Comparison of ENCODE assay signal across 8 mouse cellular contexts in genomic region chr17:28232475-28233060, GRCm38 (mm10). TPM values are rescaled to one million over a fixed set of nuclear protein-coding genes. Genes with fewer than 3 reads are reported as not detected.
DNase-seq lines count a peak whose midpoint lies in the region; ATAC-seq and TF ChIP-seq lines count a peak whose summit lies in the region.

Gene Ppard (plus strand): TSS chr17:28232700.

- no peaks in the 10 kb centered on the region for H3K27me3 ChIP-seq in embryonic facial prominence, embryonic 15.5 days
- H3K27me3 ChIP-seq in kidney, embryonic 14.5 days (ENCODE audit: control insufficient read depth, insufficient read depth, low read length), result no peaks in the 10 kb centered on the region
- H3K27me3 ChIP-seq in limb, embryonic 15.5 days, result no peaks in the 10 kb centered on the region

- peak; percentile 94 for ATAC-seq in embryonic facial prominence, embryonic 15.5 days (ENCODE audit: insufficient number of reproducible peaks, low FRiP score, low TSS enrichment, low read depth)
- peak; percentile 94 for ATAC-seq in kidney, embryonic 14.5 days (ENCODE audit: low FRiP score, low TSS enrichment)
- peak; percentile 92 for ATAC-seq in limb, embryonic 15.5 days (ENCODE audit: insufficient number of reproducible peaks, low FRiP score, low TSS enrichment, low read depth)

- peak within 1 kb of the TSS; percentile 65 for H3K4me2 ChIP-seq in embryonic facial prominence, embryonic 15.5 days (replicated peaks)
- peak within 1 kb of the TSS; percentile 84 for H3K4me2 ChIP-seq in kidney, embryonic 14.5 days (replicated peaks; ENCODE audit: low read depth, low read length)
- peak within 1 kb of the TSS; percentile 76 for H3K4me2 ChIP-seq in limb, embryonic 15.5 days

- H3K4me1 ChIP-seq in bone marrow, adult 2 months (ENCODE audit: control insufficient read depth, insufficient read depth, low read length), result peaks cover 3% of the 10 kb centered on the region; the same call in 1 of the 2 replicates
- peaks cover 40% of the 10 kb centered on the region for H3K4me1 ChIP-seq in embryonic facial prominence, embryonic 15.5 days
- H3K4me1 ChIP-seq in kidney, embryonic 14.5 days (ENCODE audit: control insufficient read depth, insufficient read depth, low read length), result peaks cover 11% of the 10 kb centered on the region
- H3K4me1 ChIP-seq in limb, embryonic 15.5 days, result peaks cover 41% of the 10 kb centered on the region

- peak within 1 kb of the TSS; percentile 68 for H3K4me3 ChIP-seq in bone marrow, adult 2 months (replicated peaks; ENCODE audit: control insufficient read depth, low read depth, low read length)
- peak within 1 kb of the TSS; percentile 84 for H3K4me3 ChIP-seq in embryonic facial prominence, embryonic 15.5 days (replicated peaks)
- H3K4me3 ChIP-seq in kidney, embryonic 14.5 days (ENCODE audit: low read length), result peak within 1 kb of the TSS; percentile 76
- peak within 1 kb of the TSS; percentile 80 for H3K4me3 ChIP-seq in limb, embryonic 15.5 days

- DNase-seq in 416B (ENCODE audit: low read depth), result peak; percentile 96
- DNase-seq in heart, adult 9 months (ENCODE audit: low spot score in 2 of 2), result peak; percentile 94 to 96
- DNase-seq in monocyte, adult 2 months (ENCODE audit: low read depth in 1 of 2, low spot score in 2 of 2), result peak; percentile 89 to 95
- peak; percentile 97 for DNase-seq in spleen, postnatal 36 days (ENCODE audit: low spot score in 2 of 2)

- H3K9ac ChIP-seq in embryonic facial prominence, embryonic 15.5 days, result peak within 1 kb of the TSS; percentile 92
- H3K9ac ChIP-seq in kidney, embryonic 14.5 days (ENCODE audit: low read depth, low read length), result peak within 1 kb of the TSS; percentile 84
- peak within 1 kb of the TSS; percentile 94 for H3K9ac ChIP-seq in limb, embryonic 15.5 days

- peak; percentile 99 for TF ChIP-seq CTCF in bone marrow, adult 2 months (IDR thresholded peaks at IDR 0.05; ENCODE audit: control insufficient read depth, insufficient read depth, low read length)

- H3K27ac ChIP-seq in bone marrow, adult 2 months (ENCODE audit: control insufficient read depth, insufficient read depth, low read depth, low read length, poor library complexity), result peak within 1 kb of the TSS; percentile 79
- peak within 1 kb of the TSS; percentile 90 for H3K27ac ChIP-seq in embryonic facial prominence, embryonic 15.5 days (replicated peaks)
- H3K27ac ChIP-seq in kidney, embryonic 14.5 days (ENCODE audit: low read depth, low read length), result peak within 1 kb of the TSS; percentile 77
- H3K27ac ChIP-seq in limb, embryonic 15.5 days, result peak within 1 kb of the TSS; percentile 90

- TF ChIP-seq POLR2A in bone marrow, adult 2 months (IDR thresholded peaks at IDR 0.05; ENCODE audit: borderline replicate concordance, control insufficient read depth, low read depth, low read length), result peak; percentile 45; the same call in 1 of the 2 replicates

- H3K9me3 ChIP-seq in embryonic facial prominence, embryonic 15.5 days (replicated peaks), result no peaks in the 10 kb centered on the region
- no peaks in the 10 kb centered on the region for H3K9me3 ChIP-seq in kidney, embryonic 14.5 days (ENCODE audit: control insufficient read depth, low read length)
- no peaks in the 10 kb centered on the region for H3K9me3 ChIP-seq in limb, embryonic 15.5 days

- peaks cover 7% of the 10 kb centered on the region; the same call in 1 of the 2 replicates for H3K36me3 ChIP-seq in embryonic facial prominence, embryonic 15.5 days
- 0 out of 2 replicates have a peak, but pooled peaks cover 4% of the 10 kb centered on the region for H3K36me3 ChIP-seq in kidney, embryonic 14.5 days (ENCODE audit: control insufficient read depth, insufficient read depth, low read length)
- H3K36me3 ChIP-seq in limb, embryonic 15.5 days, result peaks cover 13% of the 10 kb centered on the region

- 1% methylated on average over 54 of the region's 57 CpGs for WGBS in bone marrow, adult 2 months
- WGBS in embryonic facial prominence, embryonic 15.5 days, result under 1% methylated on average over 57 of the region's 57 CpGs
- under 1% methylated on average over 57 of the region's 57 CpGs for WGBS in kidney, embryonic 14.5 days
- under 1% methylated on average over 55 of the region's 57 CpGs for WGBS in limb, embryonic 15.5 days

RNA-seq across cellular contexts. Expression of gene Ppard, which starts in this region (rescaled TPM):
- 4.4 and 13.2 TPM in 2 replicates for polyA plus RNA-seq in bone marrow, adult 2 months (2011; ENCODE audit: insufficient read depth, insufficient read length, low replicate concordance, missing spikeins)
- 3.2 and 4.0 TPM in 2 replicates for polyA plus RNA-seq in embryonic facial prominence, embryonic 15.5 days (2015; fragmentation: Nextera tagmentation; extraction: Ambion mirVana)
- polyA plus RNA-seq in kidney, embryonic 14.5 days (2014; fragmentation: Nextera tagmentation; extraction: Ambion mirVana), result 2.3 and 3.5 TPM in 2 replicates
- polyA plus RNA-seq in limb, embryonic 15.5 days (2015; fragmentation: Nextera tagmentation; extraction: Ambion mirVana), result 3.4 and 3.6 TPM in 2 replicates

Comparison
In these comparisons a context has a peak if more than half of its experiments do, and no peak if none do; other contexts are left out.
1. Peak in every context shown above with its lines: DNase-seq, ATAC-seq, H3K4me3 ChIP-seq and H3K27ac ChIP-seq.